Mouse (Mus musculus) left cerebral cortex, postnatal 4 days (tissue): Measurements from ENCODE around the gene Vps8. TPM values are rescaled to one million over a fixed set of nuclear protein-coding genes. Genes with fewer than 3 reads are reported as not detected.
"Not testable (repeated sequence)": the region's sequence is repeated elsewhere in the genome, so short reads cannot be mapped to it uniquely, and the experiment has no call there.

Source experiments
- DNase-seq: peaks from one replicate; pipeline ENCODE4 v3.0.0-alpha.2; 2022
- intact Hi-C: fragments of 180-260 bp; cut with DNase I; formaldehyde crosslinking; loops from one replicate; pipeline ENCODE4 v1.15.1; 2025
- total RNA-seq, 2 experiments: library from RNA; stranded (reverse); gene quantifications; 2 replicates each; pipeline ENCODE4 v1.2.3; 2021

Gene Vps8
- total RNA-seq, 2 experiments from 2014 or later: 58.6 to 70.0 TPM

DNA sequence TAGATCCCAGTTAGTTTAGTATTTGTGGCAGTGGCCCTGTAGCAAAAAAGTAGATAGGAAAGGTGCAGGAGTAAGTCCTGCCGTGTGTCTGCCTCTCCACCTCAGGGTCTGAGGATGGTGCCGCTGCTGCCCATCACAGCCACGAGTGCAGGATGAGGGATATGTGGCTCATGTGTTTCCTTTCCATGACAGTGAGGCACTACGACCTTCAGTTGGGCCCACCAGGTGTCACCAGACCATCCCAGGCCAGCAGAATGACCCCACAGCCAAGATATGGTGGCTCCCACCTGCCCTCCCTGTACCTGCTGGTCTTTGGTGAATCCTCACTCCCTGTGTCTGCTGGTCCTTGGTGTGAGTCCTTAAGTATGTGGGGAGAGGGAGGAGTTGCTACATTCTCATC, 228.2 kb downstream of the Vps8 start:
- intact Hi-C loops: no loop called here
- DNase-seq: no peak

DNA sequence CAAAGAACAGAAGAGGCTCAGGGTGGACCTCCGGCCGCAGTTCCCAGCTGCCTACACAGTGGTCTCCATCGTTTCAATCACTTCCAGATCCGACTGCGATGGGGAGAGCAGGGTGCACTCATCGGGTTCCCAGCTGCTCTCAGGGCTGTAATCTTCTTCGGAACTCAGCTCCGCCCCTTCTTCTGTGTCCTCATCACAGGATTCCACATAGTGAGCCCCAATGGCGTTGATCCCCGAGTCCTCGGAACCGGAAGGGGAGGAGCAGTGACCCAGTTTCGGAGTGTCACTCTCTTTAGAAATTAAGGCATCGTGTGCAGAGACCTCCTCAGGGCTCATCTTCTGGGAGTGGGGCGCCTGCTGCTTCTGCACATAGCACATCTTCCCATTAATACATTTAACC, 230.2 kb downstream of the Vps8 start:
- no peak for DNase-seq
- intact Hi-C loops: no loop called here

DNA sequence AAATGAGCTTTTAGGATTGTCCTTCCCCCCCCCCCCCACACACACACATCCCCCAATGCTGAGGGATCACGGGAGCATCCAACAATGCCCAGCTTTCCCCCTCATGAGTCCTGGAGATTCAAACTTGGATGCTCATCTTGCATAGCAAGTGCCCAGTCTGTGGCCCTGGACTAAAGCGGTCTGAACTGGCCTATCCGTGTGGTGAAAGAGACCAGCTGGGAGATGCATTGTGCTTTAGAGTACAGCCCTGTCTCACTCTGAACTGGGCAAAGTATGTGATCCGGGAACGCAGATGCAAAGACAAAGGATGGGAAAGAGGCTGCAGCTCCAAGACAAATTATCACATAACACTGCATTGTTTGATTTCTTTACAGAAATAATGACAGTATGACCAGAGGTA, 231.5 kb downstream of the Vps8 start:
- intact Hi-C loops: no loop called here
- DNase-seq: no peak

- peak; percentile 39 for DNase-seq
Observed at GRCm38 (mm10) chr16:21655291-21655690, 232.4 kb downstream of the Vps8 start.

GRCm38 (mm10) chr16:21655961-21656360, 233.0 kb downstream of the Vps8 start:
- DNase-seq: no peak
- intact Hi-C loops: no loop called here

More at GRCm38 (mm10) chr16:21655291-21655690, 232.4 kb downstream of the Vps8 start:
- intact Hi-C loops: no loop called here

GRCm38 (mm10) chr16:21664633-21665363, 241.9 kb downstream of the Vps8 start:
- intact Hi-C loops: no loop called here
- peak; percentile 53 for DNase-seq

GRCm38 (mm10) chr16:21665423-21665986, 242.6 kb downstream of the Vps8 start:
- intact Hi-C loops: no loop called here
- peak; percentile 43 for DNase-seq

GRCm38 (mm10) chr16:21671878-21672277, 249.0 kb downstream of the Vps8 start:
- intact Hi-C loops: no loop called here
- DNase-seq: no peak

GRCm38 (mm10) chr16:21673046-21673445, 250.1 kb downstream of the Vps8 start:
- DNase-seq, intact Hi-C loops: not testable (repeated sequence)

DNA sequence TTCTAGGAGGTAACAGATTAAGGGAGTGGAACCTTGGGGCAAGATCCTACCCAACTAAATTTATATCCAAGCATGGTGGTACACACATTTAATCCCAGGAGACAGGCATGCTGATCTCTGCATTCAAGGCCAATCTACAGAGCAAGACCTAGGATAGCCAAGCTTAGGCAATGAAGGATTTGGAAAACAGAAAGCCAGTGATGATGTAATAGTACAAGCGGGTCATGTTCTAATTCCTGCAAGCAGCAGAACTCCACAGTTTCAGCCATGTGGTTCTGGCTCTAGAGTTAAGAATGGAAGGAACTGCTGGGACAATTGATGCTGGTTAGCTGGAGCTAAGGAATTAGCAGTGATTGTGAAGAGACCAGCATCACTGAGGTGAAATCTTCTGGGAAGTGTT, 250.7 kb downstream of the Vps8 start:
- intact Hi-C loops, DNase-seq: not testable (repeated sequence)

DNA sequence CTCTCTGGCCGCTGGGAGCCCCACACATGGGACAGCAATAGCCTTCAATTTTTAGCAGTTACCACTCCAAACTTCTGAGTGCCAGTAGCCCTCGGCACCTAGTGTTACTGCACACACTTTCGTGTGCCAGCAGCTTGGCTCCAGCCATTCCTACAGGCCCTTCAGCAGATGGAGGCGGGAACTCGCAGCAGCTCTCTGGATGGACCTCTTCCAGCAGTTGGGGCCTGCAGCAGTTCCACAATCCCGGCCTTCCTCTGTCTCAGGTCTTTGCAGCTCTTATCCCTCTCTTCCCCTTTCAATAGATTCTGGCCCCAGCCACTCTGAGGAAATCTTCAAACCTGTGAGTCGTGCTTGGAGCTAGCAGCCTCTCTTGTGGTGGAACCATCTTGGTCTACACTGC, 253.9 kb downstream of the Vps8 start:
- intact Hi-C loops: no loop called here

DNA sequence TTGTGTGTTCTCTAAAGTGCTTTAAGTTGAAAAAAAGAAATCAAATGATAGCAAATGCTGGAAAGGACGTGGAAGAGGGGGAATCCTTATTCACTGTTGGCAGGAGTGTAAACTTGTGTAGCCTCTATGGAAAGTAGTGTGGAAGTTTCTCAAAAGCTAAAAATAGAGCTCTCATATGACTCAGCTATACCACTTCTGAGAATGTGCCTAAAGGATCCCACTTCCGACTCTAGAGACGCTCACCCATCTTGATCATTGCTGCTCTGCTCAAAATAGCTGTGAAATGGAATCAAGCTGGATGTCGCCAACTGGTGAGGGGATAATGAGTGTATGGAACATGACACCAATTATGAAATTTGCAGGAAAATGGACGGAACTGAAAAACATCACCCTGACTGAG, 264.5 kb downstream of the Vps8 start:
- intact Hi-C loops: no loop called here
- no peak for DNase-seq

More for the DNA sequence above, 253.9 kb downstream of the Vps8 start:
- no peak for DNase-seq

DNA sequence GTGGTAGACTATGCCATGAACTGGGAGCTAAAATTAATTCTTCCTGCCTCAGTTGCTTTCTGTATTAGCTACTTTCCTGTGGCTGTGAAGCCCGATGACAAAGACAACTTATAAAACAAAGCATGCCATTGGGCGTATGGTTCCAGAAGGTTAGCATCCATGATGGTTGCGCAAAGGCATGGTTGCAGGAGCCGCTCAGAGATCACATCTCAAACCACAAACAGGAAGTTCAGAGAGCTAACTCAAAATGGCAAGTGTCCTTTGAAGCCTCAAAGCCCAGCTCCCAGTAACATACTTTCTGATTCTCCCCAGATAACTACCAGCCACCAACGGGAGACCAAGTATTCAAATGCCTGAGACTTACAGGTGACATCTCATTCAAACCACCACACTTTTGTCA, 266.2 kb downstream of the Vps8 start:
- intact Hi-C loops: no loop called here
- DNase-seq: no peak

DNA sequence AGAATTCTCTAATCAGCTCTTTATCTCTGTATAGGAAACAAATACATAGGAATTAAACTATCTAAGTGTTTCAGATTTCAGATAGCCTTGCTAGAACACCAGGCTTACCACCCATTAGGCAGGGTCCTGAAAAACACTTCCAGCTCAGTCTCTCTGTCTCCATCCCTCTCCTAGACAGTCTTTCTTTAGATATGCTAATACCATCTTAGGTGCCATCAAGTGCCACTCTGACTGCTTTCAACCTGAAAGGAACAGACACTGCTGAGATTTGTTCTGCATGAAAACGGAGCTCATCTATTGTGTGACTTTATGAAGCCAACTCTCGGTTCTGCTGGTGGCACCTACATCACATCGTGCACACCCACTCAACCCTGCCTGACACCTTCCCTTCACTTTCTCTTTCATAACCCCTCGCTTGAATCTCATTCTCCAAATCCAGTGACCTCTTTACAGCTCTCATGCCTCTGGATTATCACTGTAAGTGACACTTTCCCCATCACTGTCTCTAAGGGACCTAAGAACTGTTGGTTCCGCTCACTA, 267.4 kb downstream of the Vps8 start:
- intact Hi-C loops: no loop called here
- no peak for DNase-seq

- intact Hi-C loops: no loop called here
- DNase-seq: peak; percentile 64
Observed at GRCm38 (mm10) chr16:21693981-21694462, 271.1 kb downstream of the Vps8 start.

Other genes starting within 250 kb of the Vps8 start
- gene Ephb3, start 218.4 kb upstream of the Vps8 start, total RNA-seq: 10 to 100 TPM; 18.8 to 19.8 TPM